Mouse (Mus musculus) C2C12 (cell line): ENCODE data around the gene Elf1. TPM values are rescaled to one million over a fixed set of nuclear protein-coding genes. Genes with fewer than 3 reads are reported as not detected.
"Not testable (repeated sequence)": the region's sequence is repeated elsewhere in the genome, so short reads cannot be mapped to it uniquely, and the experiment has no call there.

Experiments used
- H3K27me3 ChIP-seq: one replicate; pipeline ENCODE4 v1.6.1; 2011; ENCODE audit not compliant: control insufficient read depth, insufficient read depth, insufficient read length
- H3K36me3 ChIP-seq: one replicate; pipeline ENCODE4 v1.6.1; 2011; ENCODE audit not compliant: control insufficient read depth, insufficient read depth
- H3K4me3 ChIP-seq: one replicate; pipeline ENCODE4 v1.5.1; 2011; ENCODE audit warnings: mild to moderate bottlenecking, control low read depth; ENCODE audit not compliant: poor library complexity, insufficient read depth, severe bottlenecking
- H3K79me2 ChIP-seq: one replicate; pipeline ENCODE4 v1.6.1; 2011; ENCODE audit not compliant: control insufficient read depth, insufficient read depth
- H3K79me3 ChIP-seq: one replicate; pipeline ENCODE4 v1.6.1; 2011; ENCODE audit warnings: low read depth, control low read depth
- H3ac ChIP-seq: one replicate; pipeline ENCODE3; 2011; ENCODE audit warnings: low read depth; ENCODE audit not compliant: control insufficient read depth, insufficient read length
- CEBPB ChIP-seq: IDR thresholded peaks from one replicate; pipeline ENCODE4 v1.6.1; 2011; ENCODE audit warnings: low read depth, mild to moderate bottlenecking, control low read depth, moderate library complexity
- CTCF ChIP-seq: IDR thresholded peaks from one replicate; pipeline ENCODE4 v1.5.1; 2011; ENCODE audit not compliant: control insufficient read depth, insufficient read depth, insufficient read length
- FOSL1 ChIP-seq: IDR thresholded peaks from one replicate; pipeline ENCODE4 v1.8.0; 2011; ENCODE audit warnings: mild to moderate bottlenecking, low read length; ENCODE audit not compliant: poor library complexity, insufficient read depth, severe bottlenecking
- MAX ChIP-seq: IDR thresholded peaks from one replicate; pipeline ENCODE4 v1.6.1; 2011; ENCODE audit warnings: mild to moderate bottlenecking, control low read depth
- MYOD1 ChIP-seq: IDR thresholded peaks from one replicate; pipeline ENCODE4 v1.6.1; 2011; ENCODE audit warnings: low read depth; ENCODE audit not compliant: control insufficient read depth, insufficient read length
- MYOG ChIP-seq: IDR thresholded peaks from one replicate; pipeline ENCODE4 v1.6.1; 2011; ENCODE audit not compliant: control insufficient read depth, insufficient read length; ENCODE audit errors: extremely low read depth
- USF1 ChIP-seq: IDR thresholded peaks from one replicate; pipeline ENCODE4 v1.6.1; 2011; ENCODE audit warnings: low read depth, mild to moderate bottlenecking, control low read depth, moderate library complexity
- polyA plus RNA-seq: library from polyadenylated mRNA; unstranded; fragments of >200 nt; fragmentation: generic; extraction: Trizol; gene quantifications from one replicate; pipeline ENCODE4 v1.2.1, GENCODE M21; 2012; ENCODE audit warnings: missing spikeins

The Elf1 gene
- polyA plus RNA-seq, 1 experiment: 3.4 TPM

- Histone ChIP-seq H3K79me3 (peaks cover 4% of the 10 kb centered on the region), H3K36me3 (no peaks in the 10 kb centered on the region), H3K4me3 (no peak overlapping the region), H3K79me2 (peaks cover 38% of the 10 kb centered on the region), H3ac (no peak overlapping the region), H3K27me3 (no peaks in the 10 kb centered on the region)
- TF ChIP-seq USF1: no peak
- no peak for TF ChIP-seq MYOG
- no peak for TF ChIP-seq CEBPB
- no peak for TF ChIP-seq CTCF
- no peak for TF ChIP-seq MAX
- no peak for TF ChIP-seq MYOD1
- no peak for TF ChIP-seq FOSL1
These were observed 49.8 kb downstream of the Elf1 start for GRCm38 (mm10) chr14:79530761-79531160.

GRCm38 (mm10) chr14:79532036-79532776, 51.2 kb downstream of the Elf1 start:
- Histone ChIP-seq H3K4me3 (no peak overlapping the region), H3K79me3 (peaks cover 4% of the 10 kb centered on the region), H3K36me3 (no peaks in the 10 kb centered on the region), H3K79me2 (peaks cover 38% of the 10 kb centered on the region), H3ac (no peak overlapping the region), H3K27me3 (no peaks in the 10 kb centered on the region)
- no peak for TF ChIP-seq MAX
- TF ChIP-seq USF1: no peak

GRCm38 (mm10) chr14:79533350-79533749, 52.4 kb downstream of the Elf1 start:
- Histone ChIP-seq H3K4me3 (no peak overlapping the region), H3ac (no peak overlapping the region), H3K79me3 (peaks cover 4% of the 10 kb centered on the region), H3K36me3 (no peaks in the 10 kb centered on the region), H3K27me3 (no peaks in the 10 kb centered on the region), H3K79me2 (peaks cover 38% of the 10 kb centered on the region)
- TF ChIP-seq MAX (no peak), FOSL1 (no peak), MYOD1 (no peak), MYOG (no peak), CTCF (no peak), CEBPB (no peak), USF1 (no peak)

GRCm38 (mm10) chr14:79534206-79534605, 53.2 kb downstream of the Elf1 start:
- Histone ChIP-seq H3K79me2 (peaks cover 33% of the 10 kb centered on the region), H3K4me3 (no peak overlapping the region), H3K79me3 (peaks cover 4% of the 10 kb centered on the region), H3ac (no peak overlapping the region), H3K27me3 (no peaks in the 10 kb centered on the region), H3K36me3 (no peaks in the 10 kb centered on the region)
- no peak for TF ChIP-seq USF1
- TF ChIP-seq MYOD1: no peak
- no peak for TF ChIP-seq MAX
- no peak for TF ChIP-seq FOSL1
- no peak for TF ChIP-seq MYOG
- no peak for TF ChIP-seq CTCF
- no peak for TF ChIP-seq CEBPB

- H3K79me2 ChIP-seq: peaks cover 28% of the 10 kb centered on the region
- H3K27me3 ChIP-seq, H3K4me3 ChIP-seq, H3ac ChIP-seq, H3K79me3 ChIP-seq, H3K36me3 ChIP-seq: not testable (repeated sequence)
These were observed 53.7 kb downstream of the Elf1 start for GRCm38 (mm10) chr14:79534656-79535055.

- Histone ChIP-seq H3ac (no peak overlapping the region), H3K79me3 (peaks cover 3% of the 10 kb centered on the region), H3K4me3 (no peak overlapping the region), H3K27me3 (no peaks in the 10 kb centered on the region), H3K36me3 (no peaks in the 10 kb centered on the region), H3K79me2 (peaks cover 22% of the 10 kb centered on the region)
- TF ChIP-seq MAX: no peak
- TF ChIP-seq USF1: no peak
- TF ChIP-seq CEBPB: no peak
- TF ChIP-seq MYOD1: no peak
- no peak for TF ChIP-seq FOSL1
- no peak for TF ChIP-seq CTCF
- TF ChIP-seq MYOG: no peak
These were observed 54.3 kb downstream of the Elf1 start for GRCm38 (mm10) chr14:79535318-79535717.
